Mouse (Mus musculus) myocyte (in vitro differentiated cells): ENCODE data around the gene Atp6v0a2.

Source experiments
- CEBPB ChIP-seq: IDR thresholded peaks from 2 replicates; pipeline ENCODE4 v1.6.1; 2011; ENCODE audit warnings: mild to moderate bottlenecking, moderate library complexity; ENCODE audit not compliant: poor library complexity, insufficient read depth, severe bottlenecking
- E2F4 ChIP-seq: IDR thresholded peaks from one replicate; pipeline ENCODE4 v1.6.1; 2011; ENCODE audit warnings: mild to moderate bottlenecking, control low read depth, moderate library complexity; ENCODE audit not compliant: insufficient read depth
- MYOD1 ChIP-seq, 3 experiments: IDR thresholded peaks; one replicate each; pipeline ENCODE4 v1.6.1; 2011; ENCODE audit warnings: control low read depth in 2 of 3, low read depth in 2 of 3, mild to moderate bottlenecking in 2 of 3, moderate library complexity in 1 of 3; ENCODE audit not compliant: insufficient read length in 2 of 3, control insufficient read depth in 1 of 3
- MYOG ChIP-seq, 3 experiments: IDR thresholded peaks; one replicate each; pipeline ENCODE4 v1.6.1; 2011; ENCODE audit warnings: control low read depth in 2 of 3, low read depth in 2 of 3, mild to moderate bottlenecking in 2 of 3; ENCODE audit not compliant: insufficient read length in 2 of 3, control insufficient read depth in 1 of 3, insufficient read depth in 1 of 3
- POLR2A ChIP-seq: IDR thresholded peaks from one replicate; pipeline ENCODE4 v1.6.1; 2011; ENCODE audit warnings: low read depth, mild to moderate bottlenecking, control low read depth, moderate library complexity; ENCODE audit not compliant: insufficient read length
- POLR2AphosphoS2 ChIP-seq: IDR thresholded peaks from one replicate; pipeline ENCODE4 v1.6.1; 2011; ENCODE audit warnings: low read depth, control low read depth; ENCODE audit not compliant: insufficient read length
- TCF12 ChIP-seq: IDR thresholded peaks from one replicate; pipeline ENCODE4 v1.6.1; 2011; ENCODE audit warnings: mild to moderate bottlenecking, control low read depth; ENCODE audit not compliant: poor library complexity, insufficient read depth, severe bottlenecking

DNA sequence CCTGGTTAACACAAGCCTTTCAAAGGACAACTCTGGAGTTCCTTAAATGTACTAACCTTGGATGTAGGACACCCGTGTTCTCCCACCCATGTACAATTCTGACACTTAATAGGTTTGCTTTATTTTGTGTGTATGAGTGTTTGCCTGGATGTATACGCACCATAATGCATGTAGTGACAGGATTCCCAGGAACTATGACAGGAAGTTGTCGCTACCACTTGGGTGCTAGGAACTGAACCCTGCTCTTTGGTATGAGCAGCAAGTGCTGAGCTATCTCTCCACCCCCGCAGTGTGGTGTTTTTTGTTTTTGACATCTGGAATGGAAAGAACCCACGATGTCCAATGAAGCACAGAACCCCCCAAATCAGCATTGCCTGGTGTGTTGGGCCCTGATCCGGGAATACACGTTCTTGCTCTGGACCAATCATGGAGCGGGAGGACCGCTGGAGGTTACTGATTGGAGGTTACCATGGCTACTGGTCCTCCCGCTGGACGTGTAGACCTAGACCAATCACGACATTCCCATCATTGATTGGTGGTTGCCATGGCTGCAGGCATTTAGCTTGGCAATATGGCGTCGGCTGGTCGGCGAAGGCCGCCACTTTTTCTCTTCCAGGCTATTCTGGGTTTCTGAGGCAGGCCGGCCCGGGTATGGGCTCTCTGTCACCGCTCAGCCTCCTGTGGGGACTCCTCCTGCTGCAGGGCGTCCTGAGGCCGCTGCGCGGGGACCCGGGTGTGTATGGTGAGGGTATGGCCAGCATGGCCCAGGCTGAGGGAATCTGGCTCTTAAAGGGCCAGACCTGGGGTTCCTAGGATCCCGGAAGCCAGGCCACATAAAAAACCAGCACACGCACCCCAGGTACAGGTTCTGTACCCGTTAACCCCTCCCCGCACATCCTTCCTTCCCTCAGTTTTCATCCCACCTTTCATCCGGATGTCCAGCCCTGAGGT, 29.9 kb upstream of the Atp6v0a2 start:
- TF ChIP-seq POLR2A (no peak), POLR2AphosphoS2 (no peak), MYOD1 (IDR thresholded peaks at IDR 0.05; ENCODE audit: control insufficient read depth in 1 of 3, insufficient read length in 2 of 3, low read depth in 2 of 3) (no peak), CEBPB (no peak), MYOG (IDR thresholded peaks at IDR 0.05; ENCODE audit: control insufficient read depth in 1 of 3, insufficient read depth in 1 of 3, insufficient read length in 2 of 3, low read depth in 2 of 3) (no peak), E2F4 (no peak), TCF12 (no peak)
